In the genomic region with DNA sequence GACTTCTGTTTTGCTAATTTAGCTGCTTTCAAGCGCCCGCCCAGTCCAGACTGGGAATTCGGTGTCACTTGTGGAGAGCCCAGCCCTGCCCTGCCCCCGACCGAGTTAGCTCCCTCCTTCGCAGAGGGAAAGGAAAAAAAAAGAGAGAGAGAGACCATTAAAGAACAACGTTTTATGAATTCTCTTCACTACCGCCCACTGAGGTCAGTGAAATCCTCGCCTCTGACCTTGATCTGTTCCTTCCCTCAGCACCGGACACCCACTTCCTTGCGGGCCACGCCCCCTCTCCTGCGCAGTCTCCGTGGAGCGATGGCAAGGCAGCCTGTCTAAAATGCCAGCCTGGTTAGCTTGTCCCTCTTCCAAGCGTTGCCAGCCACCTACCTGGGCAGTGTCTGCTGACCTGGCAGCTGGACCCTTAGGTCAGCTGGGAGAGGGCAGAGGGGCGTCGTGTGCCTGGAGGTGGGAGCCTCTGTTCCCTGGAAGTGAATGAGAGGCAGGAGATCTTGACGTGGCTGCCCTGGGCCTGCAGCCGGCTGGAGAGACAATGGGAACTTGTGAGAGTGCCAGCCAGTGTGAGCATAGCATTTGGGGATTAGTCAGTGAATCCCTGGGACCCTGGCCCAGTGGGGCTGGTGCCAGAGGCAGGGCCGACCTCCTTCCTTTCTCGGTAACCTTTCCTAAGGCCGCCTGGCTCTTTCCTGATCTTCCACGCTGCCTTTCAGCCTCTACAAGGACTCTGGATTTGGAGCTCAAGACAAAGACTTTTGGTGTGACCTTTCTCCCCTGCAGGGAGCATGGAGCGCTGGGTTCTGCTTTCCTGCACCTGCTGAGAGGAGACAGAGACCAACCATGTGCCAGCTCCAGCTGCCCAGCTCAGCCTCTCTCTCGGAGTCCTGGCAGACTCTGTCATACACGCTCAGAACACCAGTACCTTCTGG, we compare ENCODE assay signal across 8 mouse cellular contexts. TPM values are rescaled to one million over a fixed set of nuclear protein-coding genes. Genes with fewer than 3 reads are reported as not detected.
DNase-seq lines count a peak whose midpoint lies in the region; ATAC-seq and TF ChIP-seq lines count a peak whose summit lies in the region.

No protein-coding gene starts in this region.

- H3K4me3 ChIP-seq in embryonic facial prominence, embryonic 10.5 days, result peak overlapping the region; percentile 57
- H3K4me3 ChIP-seq in intestine, postnatal 0 days (ENCODE audit: low read depth, low read length), result peak overlapping the region; percentile 37
- peak overlapping the region in 1 of 2 experiments; percentile 4; a peak in 1 of 4 replicates for H3K4me3 ChIP-seq in liver, embryonic 14.5 days (ENCODE audit: insufficient read depth in 1 of 2, low read depth in 2 of 2, low read length in 2 of 2)
- H3K4me3 ChIP-seq in neural tube, embryonic 14.5 days (ENCODE audit: low read depth, low read length), result peak overlapping the region; percentile 16; the same call in 1 of the 2 replicates

- H3K36me3 ChIP-seq in embryonic facial prominence, embryonic 10.5 days (replicated peaks), result no peaks in the 10 kb centered on the region
- H3K36me3 ChIP-seq in intestine, postnatal 0 days (ENCODE audit: control insufficient read depth, insufficient read depth), result no peaks in the 10 kb centered on the region
- no peaks in the 10 kb centered on the region for H3K36me3 ChIP-seq in liver, embryonic 14.5 days (replicated peaks; ENCODE audit: control insufficient read depth, insufficient read depth, low read depth)
- H3K36me3 ChIP-seq in neural tube, embryonic 14.5 days (ENCODE audit: control insufficient read depth, insufficient read depth, low read length), result no peaks in the 10 kb centered on the region

- WGBS in embryonic facial prominence, embryonic 10.5 days, result 5% methylated on average over 27 of the region's 27 CpGs
- 23% methylated on average over 27 of the region's 27 CpGs for WGBS in intestine, postnatal 0 days
- WGBS in liver, embryonic 14.5 days (ENCODE audit: insufficient replicate concordance), result 21% methylated on average over 27 of the region's 27 CpGs
- WGBS in neural tube, embryonic 14.5 days, result 8% methylated on average over 27 of the region's 27 CpGs

- no peak overlapping the region for H3K9ac ChIP-seq in intestine, postnatal 0 days (ENCODE audit: low read depth, low read length)
- no peak overlapping the region for H3K9ac ChIP-seq in liver, embryonic 14.5 days (replicated peaks)
- H3K9ac ChIP-seq in neural tube, embryonic 14.5 days (replicated peaks; ENCODE audit: low read depth, low read length), result peak overlapping the region; percentile 8

- H3K4me2 ChIP-seq in intestine, postnatal 0 days (replicated peaks; ENCODE audit: low read depth), result peak overlapping the region; percentile 75
- peak overlapping the region; percentile 55 for H3K4me2 ChIP-seq in liver, embryonic 14.5 days (ENCODE audit: low read depth)
- H3K4me2 ChIP-seq in neural tube, embryonic 14.5 days (ENCODE audit: low read depth, low read length), result peak overlapping the region; percentile 77

- no peaks in the 10 kb centered on the region for H3K9me3 ChIP-seq in embryonic facial prominence, embryonic 10.5 days
- no peaks in the 10 kb centered on the region for H3K9me3 ChIP-seq in intestine, postnatal 0 days (ENCODE audit: control insufficient read depth)
- H3K9me3 ChIP-seq in liver, embryonic 14.5 days (ENCODE audit: control insufficient read depth, low read length), result no peaks in the 10 kb centered on the region
- H3K9me3 ChIP-seq in neural tube, embryonic 14.5 days (ENCODE audit: control insufficient read depth, low read length), result no peaks in the 10 kb centered on the region

- TF ChIP-seq EP300 in liver, embryonic 14.5 days (IDR thresholded peaks at IDR 0.05; ENCODE audit: low read depth), result no peak

- peak; percentile 23 for ATAC-seq in intestine, postnatal 0 days
- ATAC-seq in liver, embryonic 14.5 days (ENCODE audit: insufficient read depth), result no peak
- ATAC-seq in neural tube, embryonic 14.5 days (ENCODE audit: low read depth), result peak; percentile 19; the same call in 1 of the 2 replicates
- no peak for ATAC-seq in megakaryocyte progenitor cell, adult 5-6 weeks (replicated peaks; ENCODE audit: poor library complexity)

- H3K27me3 ChIP-seq in embryonic facial prominence, embryonic 10.5 days (replicated peaks; ENCODE audit: low read depth, poor library complexity, severe bottlenecking), result peaks cover 52% of the 10 kb centered on the region
- no peaks in the 10 kb centered on the region for H3K27me3 ChIP-seq in intestine, postnatal 0 days (replicated peaks; ENCODE audit: control insufficient read depth, insufficient read depth, low read length)
- peaks cover 42% of the 10 kb centered on the region for H3K27me3 ChIP-seq in liver, embryonic 14.5 days (ENCODE audit: control insufficient read depth, insufficient read depth, low read length)
- H3K27me3 ChIP-seq in neural tube, embryonic 14.5 days (ENCODE audit: control insufficient read depth, insufficient read depth, low read length), result peaks cover 11% of the 10 kb centered on the region; the same call in 1 of the 2 replicates

- peak; percentile 69 for DNase-seq in ovary, adult 18-20 months (ENCODE audit: low spot score)
- no peak for DNase-seq in ovary, postnatal 10 days (ENCODE audit: low spot score)
- DNase-seq in embryonic facial prominence, embryonic 10.5 days (ENCODE audit: low spot score), result peak; percentile 76
- DNase-seq in heart, adult 18-20 months, result peak; percentile 71 to 76
- DNase-seq in liver, embryonic 14.5 days (ENCODE audit: low read depth in 3 of 3, low spot score in 3 of 3), result no peak

- peaks cover 75% of the 10 kb centered on the region for H3K4me1 ChIP-seq in embryonic facial prominence, embryonic 10.5 days
- H3K4me1 ChIP-seq in intestine, postnatal 0 days (replicated peaks; ENCODE audit: control insufficient read depth, insufficient read depth, low read length), result peaks cover 9% of the 10 kb centered on the region
- H3K4me1 ChIP-seq in liver, embryonic 14.5 days (replicated peaks; ENCODE audit: control insufficient read depth in 2 of 2, insufficient read depth in 2 of 2, low read length in 1 of 2), result peaks cover 0 to 15% of the 10 kb centered on the region in 2 experiments; a peak in 3 of 4 replicates
- H3K4me1 ChIP-seq in neural tube, embryonic 14.5 days (ENCODE audit: control insufficient read depth, insufficient read depth, low read length), result peaks cover 28% of the 10 kb centered on the region

- TF ChIP-seq CTCF in intestine, postnatal 0 days (IDR thresholded peaks at IDR 0.05; ENCODE audit: low read depth), result no peak
- no peak for TF ChIP-seq CTCF in liver, embryonic 14.5 days (IDR thresholded peaks at IDR 0.05; ENCODE audit: low read depth)

- H3K27ac ChIP-seq in embryonic facial prominence, embryonic 10.5 days (replicated peaks), result peak overlapping the region; percentile 89
- peak overlapping the region; percentile 35; the same call in 1 of the 2 replicates for H3K27ac ChIP-seq in intestine, postnatal 0 days (ENCODE audit: low read depth, low read length)
- H3K27ac ChIP-seq in liver, embryonic 14.5 days, result no peak overlapping the region
- peak overlapping the region; percentile 30; the same call in 1 of the 2 replicates for H3K27ac ChIP-seq in neural tube, embryonic 14.5 days (ENCODE audit: low read depth, low read length)

RNA-seq across cellular contexts. Expression of gene Foxp4, which starts 51.9 kb away (rescaled TPM):
- 26.9 and 28.1 TPM in 2 replicates for polyA plus RNA-seq in embryonic facial prominence, embryonic 10.5 days (2016; fragmentation: Nextera tagmentation; extraction: Ambion mirVana)
- total RNA-seq in heart, adult 18-20 months (2021), result 10 to 100 TPM in 1 of 2 experiments, 1 to 10 TPM in 1; 8.5 to 12.2 TPM
- 12.9 and 13.3 TPM in 2 replicates for polyA plus RNA-seq in intestine, postnatal 0 days (2015; fragmentation: Nextera tagmentation; extraction: Ambion mirVana)
- polyA plus RNA-seq in liver, embryonic 14.5 days (2012; rRNA removed), result 9.4 and 10.1 TPM in 2 replicates
- polyA plus RNA-seq in liver, embryonic 14.5 days (2014; fragmentation: Nextera tagmentation; extraction: Ambion mirVana), result 3.5 and 4.7 TPM in 2 replicates
- polyA plus RNA-seq in neural tube, embryonic 14.5 days (2014; fragmentation: Nextera tagmentation; extraction: Ambion mirVana), result 28.7 and 29.1 TPM in 2 replicates
- 20.1 and 21.3 TPM in 2 replicates for total RNA-seq in megakaryocyte progenitor cell, adult 5-6 weeks (2015)
- total RNA-seq in megakaryocyte progenitor cell, adult 5-6 weeks (2017), result 3.2 and 4.0 TPM in 2 replicates

Comparison
In these comparisons a context has a peak if more than half of its experiments do, and no peak if none do; other contexts are left out.
1. DNase-seq: peak in ovary, adult 18-20 months (single experiment), embryonic facial prominence, embryonic 10.5 days (single experiment) and heart, adult 18-20 months (2 of 2); none in ovary, postnatal 10 days (single experiment) and liver, embryonic 14.5 days (0 of 3).
2. ATAC-seq: peak in intestine, postnatal 0 days (single experiment) and neural tube, embryonic 14.5 days (single experiment); none in liver, embryonic 14.5 days (single experiment) and megakaryocyte progenitor cell, adult 5-6 weeks (single experiment).
3. Peak in every context shown above with its lines, with median percentiles within 50 percentile points of each other: H3K4me2 ChIP-seq.